Mouse (Mus musculus): ENCODE measurements at regions not wholly inside any gene's neighbourhood (a gene's known extent, or its start where the extent isn't known, plus 50 kb on each side); places are given as distances from the start of the nearest gene placed in this dataset.

DNA sequence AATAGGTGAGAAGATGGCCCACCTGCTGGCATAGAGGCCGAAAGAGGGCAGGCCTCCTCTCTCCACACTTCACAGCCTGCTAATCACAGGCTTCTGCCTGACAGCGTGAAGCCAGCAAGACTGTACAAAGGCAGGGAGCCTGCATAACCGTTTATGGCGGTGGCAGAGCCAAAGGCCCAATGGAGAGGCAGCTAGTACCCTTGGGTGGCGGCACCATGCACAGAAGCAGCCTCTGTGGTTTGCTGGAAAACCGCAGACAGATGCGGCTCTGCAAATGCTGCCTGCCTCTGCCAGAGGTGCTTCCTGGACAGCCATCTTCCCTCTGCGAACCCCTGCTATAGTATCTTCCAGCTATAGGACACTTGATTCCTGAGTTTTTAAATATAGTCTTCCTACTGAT is 86.2 kb downstream of the Cpn2 start:
- no peak for TF ChIP-seq CTCF (IDR thresholded peaks at IDR 0.05; ENCODE audit: low read depth, low read length)
- no peak for TF ChIP-seq POLR2A (IDR thresholded peaks at IDR 0.05; ENCODE audit: insufficient read depth, low read length)
